Mouse (Mus musculus) heart, postnatal 14 days (tissue): ENCODE data around the gene Rfc2. TPM values are rescaled to one million over a fixed set of nuclear protein-coding genes. Genes with fewer than 3 reads are reported as not detected.

Experiments
- DNase-seq, 2 experiments: peaks; one replicate each; pipeline ENCODE4 v3.0.0; 2021 to 2022
- intact Hi-C: fragments of 180-260 bp; cut with DNase I; formaldehyde crosslinking; loops from one replicate; pipeline ENCODE4 v1.15.1; 2025
- long read RNA-seq, 2 experiments: library from polyadenylated mRNA; stranded (forward); transcript quantifications; one replicate each; pipeline ENCODE4 v2.0.0; 2021
- total RNA-seq, 2 experiments: library from RNA; stranded (reverse); gene quantifications; 2 replicates each; pipeline ENCODE4 v1.2.3; 2021

The Rfc2 gene
- total RNA-seq, result 10 to 100 TPM; 26.5 to 28.3 TPM
- long read RNA-seq, experiment 1, full-length matches to known transcripts, result 53 of 56 reads
- long read RNA-seq, experiment 1, partial matches to known transcripts, result 1 of 56 reads
- long read RNA-seq, experiment 1, other reads (novel, unspliced or antisense), result 2 of 56 reads
- long read RNA-seq, experiment 2, full-length matches to known transcripts, result 54 of 60 reads
- long read RNA-seq, experiment 2, partial matches to known transcripts, result 0 of 60 reads
- long read RNA-seq, experiment 2, other reads (novel, unspliced or antisense), result 6 of 60 reads

- no peak for DNase-seq
- intact Hi-C loops, result loop anchor here (2.0 to 10.0 kb wide), 3 partner anchors 34 to 196 kb away; no protein-coding TSS in a partner anchor
Observed at GRCm38 (mm10) chr5:134581146-134581545, at the start of gene Rfc2. Gene Rfc2 (plus strand): TSS chr5:134581366.

GRCm38 (mm10) chr5:134531585-134531984, 49.6 kb upstream of the Rfc2 start:
- DNase-seq, result no peak

DNA sequence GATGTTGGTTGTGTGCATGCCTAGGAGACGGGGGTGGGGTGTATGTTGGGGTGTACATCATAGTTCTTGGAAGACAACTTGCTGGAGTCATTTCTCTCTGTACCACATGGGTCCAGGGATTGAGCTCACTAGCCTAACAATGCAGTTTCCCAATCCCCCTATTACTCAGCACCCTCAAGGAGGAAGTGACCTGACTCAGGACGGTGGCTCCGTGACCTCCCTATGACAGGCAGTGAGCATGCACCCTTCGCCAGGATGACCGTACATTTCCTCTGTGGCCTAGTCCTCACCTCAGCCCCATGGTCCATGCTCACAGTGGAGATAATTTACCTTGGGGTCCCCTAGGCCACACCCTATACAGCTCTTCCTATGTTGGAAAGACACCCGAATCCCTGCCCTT, 48.7 kb upstream of the Rfc2 start:
- intact Hi-C loops, result no loop called here

More at GRCm38 (mm10) chr5:134531585-134531984, 49.6 kb upstream of the Rfc2 start:
- intact Hi-C loops, result no loop called here

DNA sequence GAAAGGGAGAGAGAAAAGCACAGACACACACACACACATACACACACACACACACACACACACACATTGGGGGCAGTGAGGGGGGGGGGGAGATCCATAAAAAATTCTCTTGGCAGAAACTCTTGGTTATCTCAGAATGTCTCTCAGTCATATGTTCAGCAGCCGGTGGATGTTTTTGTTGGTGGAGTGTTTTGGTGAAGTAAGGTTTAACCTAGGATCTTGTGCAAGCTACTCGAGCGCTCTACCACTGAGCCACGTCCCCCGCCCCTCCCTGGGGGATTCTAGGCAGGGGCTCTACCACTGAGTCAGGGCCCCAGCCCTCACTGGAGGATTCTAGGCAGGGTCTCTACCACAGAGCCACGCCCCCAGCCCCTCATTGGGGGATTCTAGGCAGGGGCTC, 45.1 kb upstream of the Rfc2 start:
- intact Hi-C loops, result no loop called here
- no peak for DNase-seq

More for the DNA sequence above, 48.7 kb upstream of the Rfc2 start:
- DNase-seq, result no peak

- DNase-seq, result peak; percentile 78 to 79
- intact Hi-C loops, result no loop called here
Observed at GRCm38 (mm10) chr5:134539891-134540290, 41.3 kb upstream of the Rfc2 start.

DNA sequence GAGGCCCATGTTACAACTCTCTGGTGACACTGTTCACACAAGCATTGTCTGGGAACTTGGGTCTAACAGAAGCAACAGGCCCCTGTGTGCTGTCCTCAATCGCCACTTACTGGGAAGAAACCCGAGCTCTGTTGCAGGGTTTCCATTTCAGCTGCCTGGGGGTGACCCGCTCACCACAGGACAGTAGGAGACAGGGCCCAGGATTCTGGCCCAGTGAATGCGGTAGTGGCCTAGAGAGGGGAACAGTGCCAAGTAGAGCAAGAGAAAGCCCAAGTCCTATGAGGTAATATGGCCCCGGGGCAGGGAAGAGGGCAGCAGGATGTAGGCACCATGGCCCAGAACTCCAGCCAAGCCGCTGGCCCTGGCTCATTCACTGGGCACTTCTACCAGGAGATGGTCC, 40.3 kb upstream of the Rfc2 start:
- intact Hi-C loops, result no loop called here
- DNase-seq, result peak; percentile 41 to 53

DNA sequence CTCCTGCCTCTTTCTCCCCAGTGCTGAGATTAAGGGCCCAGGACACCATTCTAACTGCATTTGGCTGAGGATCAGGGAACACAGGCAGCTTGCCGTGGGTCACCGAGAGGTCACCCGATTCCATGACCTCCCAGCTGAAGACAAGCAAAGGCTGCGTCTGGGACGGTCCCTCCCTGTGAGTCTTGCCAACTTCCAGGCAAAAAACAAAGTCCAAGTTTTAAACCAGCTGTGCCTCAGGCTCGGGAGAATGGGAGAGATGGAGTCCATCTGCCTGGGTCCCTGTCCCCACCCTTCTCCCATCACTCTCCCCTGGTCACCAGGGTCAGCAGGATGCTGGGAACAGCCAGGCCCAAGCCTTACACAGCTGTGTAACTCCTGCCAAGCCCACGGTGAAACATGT, 39.5 kb upstream of the Rfc2 start:
- intact Hi-C loops, result no loop called here

GRCm38 (mm10) chr5:134544516-134545241, 36.5 kb upstream of the Rfc2 start:
- peak; percentile 52 to 65 for DNase-seq
- intact Hi-C loops, result loop anchor here (5.0 kb wide), 2 partner anchors 37 to 38 kb away; partner anchors contain the start of gene Rfc2

More for the DNA sequence above, 39.5 kb upstream of the Rfc2 start:
- peak; percentile 80 to 82 for DNase-seq

DNA sequence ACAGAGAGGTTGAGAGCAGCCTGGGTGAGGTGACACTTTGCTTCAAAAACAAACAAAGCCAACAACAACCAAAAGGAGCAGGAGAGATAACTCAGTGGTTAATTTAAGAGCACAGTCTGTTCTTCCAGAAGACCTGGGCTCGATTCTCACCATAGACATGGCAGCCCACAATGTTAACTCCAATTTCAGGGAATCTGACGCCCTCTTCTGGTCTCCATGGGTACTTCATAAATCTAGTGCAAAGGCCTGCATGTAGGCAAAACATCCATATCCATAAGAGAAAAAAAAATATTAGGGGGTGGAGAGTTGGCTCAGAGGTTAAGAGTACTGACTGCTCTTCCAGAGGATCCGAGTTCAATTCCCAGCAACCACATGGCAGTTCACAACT, 35.9 kb upstream of the Rfc2 start:
- intact Hi-C loops, result loop anchor here (5.0 kb wide), 2 partner anchors 37 to 38 kb away; partner anchors contain the start of gene Rfc2

DNA sequence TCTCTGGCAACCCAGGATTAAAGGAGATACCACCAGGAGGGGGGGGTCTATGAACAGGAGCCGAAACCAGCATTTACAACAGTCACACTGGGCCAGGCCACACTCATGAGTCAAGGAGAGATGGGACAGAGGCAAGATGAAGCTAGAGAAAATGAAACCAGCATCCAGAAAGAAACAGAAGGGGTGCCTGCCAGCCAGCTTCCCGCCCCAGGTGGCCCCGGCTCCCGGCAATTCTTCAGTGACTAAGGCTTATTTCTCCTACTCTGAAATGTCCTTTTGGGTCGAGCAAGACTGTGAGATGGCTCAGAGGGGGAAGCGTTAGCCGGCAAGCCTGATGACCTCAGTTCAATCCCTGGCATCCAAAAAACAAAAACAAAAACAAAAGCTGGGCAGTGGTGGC, 34.4 kb upstream of the Rfc2 start:
- DNase-seq, result no peak
- intact Hi-C loops, result loop anchor here (5.0 kb wide), 2 partner anchors 36 to 39 kb away; partner anchors contain the start of gene Rfc2

More for the DNA sequence above, 35.9 kb upstream of the Rfc2 start:
- DNase-seq, result no peak

DNA sequence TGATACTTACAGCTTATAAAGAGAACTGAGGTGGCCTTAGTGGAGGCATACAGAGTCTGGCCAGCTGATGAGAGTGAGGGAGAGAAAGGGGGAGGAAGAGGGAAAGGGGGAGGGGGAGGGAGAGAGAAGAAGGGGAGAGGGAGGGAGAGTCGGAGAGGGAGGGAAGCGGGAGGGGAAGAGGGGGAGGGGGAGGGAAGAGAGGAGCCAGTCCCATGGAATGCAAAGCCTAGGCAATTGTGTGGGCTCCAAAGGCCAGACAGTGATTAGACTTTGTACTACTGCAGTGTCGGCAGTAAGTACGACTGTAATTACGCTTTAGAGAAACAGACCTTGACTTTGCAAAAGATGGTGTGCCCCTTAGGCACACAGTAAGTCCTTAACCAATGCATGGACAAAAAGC, 32.9 kb upstream of the Rfc2 start:
- intact Hi-C loops, result loop anchor here (5.0 kb wide), 2 partner anchors 34 to 41 kb away; partner anchors contain the start of gene Rfc2
- no peak for DNase-seq

GRCm38 (mm10) chr5:134549640-134550168, 31.5 kb upstream of the Rfc2 start:
- DNase-seq, result no peak
- intact Hi-C loops, result loop anchor here (5.0 kb wide), 2 partner anchors 33 to 42 kb away; partner anchors contain the start of gene Rfc2

- no peak for DNase-seq
- intact Hi-C loops, result no loop called here
Observed at GRCm38 (mm10) chr5:134550836-134551232, 30.3 kb upstream of the Rfc2 start.

DNA sequence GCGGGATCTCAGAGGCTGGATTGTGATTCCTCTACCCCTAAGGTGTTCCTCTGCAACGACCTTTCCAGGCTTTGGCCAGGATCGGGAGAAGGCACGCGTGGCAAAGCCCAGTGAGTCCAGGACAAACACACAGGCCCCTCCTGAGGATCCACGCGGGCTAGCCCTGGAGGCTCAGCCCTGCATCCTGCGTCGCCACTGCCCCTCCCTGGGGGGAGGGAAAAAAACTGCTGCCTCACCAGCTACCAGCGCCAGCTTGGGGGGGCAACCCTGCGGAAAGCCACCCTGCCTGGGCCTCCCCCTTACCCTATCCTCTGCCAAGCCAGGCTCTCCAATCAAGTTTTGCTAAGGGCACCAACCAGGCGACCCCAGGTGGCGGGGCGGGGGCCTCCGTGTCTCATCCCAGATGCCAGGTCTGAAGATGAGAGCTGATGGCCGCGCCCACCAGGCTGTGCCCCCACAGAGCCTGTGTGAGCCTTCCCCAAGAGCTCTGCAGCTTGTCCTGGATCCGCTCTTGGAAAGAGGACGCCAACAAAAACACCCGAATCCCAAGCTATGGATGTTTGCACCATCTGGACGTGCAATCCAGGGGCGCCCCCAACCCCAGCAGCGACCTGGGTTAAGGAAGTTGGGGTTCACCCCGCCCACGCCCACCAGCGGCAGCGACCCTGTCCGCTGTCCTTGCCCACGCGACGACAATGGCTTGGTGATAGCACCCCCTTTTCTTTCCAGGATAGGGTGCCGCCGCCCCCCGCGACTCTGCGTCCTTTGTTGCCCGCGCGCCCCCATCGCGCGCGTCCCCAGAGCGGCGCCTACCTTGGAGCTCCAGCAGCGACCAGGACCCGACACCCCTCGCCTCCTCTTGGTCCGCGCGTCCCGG, 29.7 kb upstream of the Rfc2 start:
- peak; percentile 46 for DNase-seq
- intact Hi-C loops, result no loop called here

GRCm38 (mm10) chr5:134552110-134552972, 28.8 kb upstream of the Rfc2 start, which contains the start of gene Clip2:
Gene Clip2 (minus strand): TSS chr5:134552434.
- intact Hi-C loops, result no loop called here

DNA sequence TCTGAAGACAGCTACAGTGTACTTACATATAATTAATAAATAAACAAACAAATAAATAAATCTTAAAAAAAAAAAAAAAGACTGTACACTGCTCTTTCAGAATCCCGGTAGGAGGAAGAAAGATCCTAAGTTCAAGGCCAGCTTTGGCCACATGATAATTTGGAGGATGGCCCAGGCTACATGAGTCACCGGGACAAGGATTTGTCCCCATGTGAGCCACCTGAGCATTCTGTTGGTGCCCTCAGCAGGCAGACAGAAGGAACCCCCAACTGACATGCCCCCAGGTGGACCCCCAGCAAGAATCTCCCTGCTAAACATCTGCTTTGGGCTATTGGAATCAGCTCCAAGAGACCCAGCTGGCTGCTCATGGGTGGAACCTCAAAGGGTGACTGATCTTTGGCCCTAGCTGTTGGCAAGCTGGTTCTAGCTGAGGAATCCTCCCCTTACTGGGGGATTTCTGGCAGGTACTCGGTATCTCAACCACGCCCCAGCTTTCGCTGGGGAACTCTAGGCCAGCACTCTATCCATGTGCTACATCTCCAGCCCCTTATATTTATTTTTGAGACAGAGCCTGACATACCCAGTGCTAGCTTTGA, 27.1 kb upstream of the Rfc2 start:
- intact Hi-C loops, result no loop called here
- DNase-seq, result no peak

More at GRCm38 (mm10) chr5:134552110-134552972, 28.8 kb upstream of the Rfc2 start, which contains the start of gene Clip2:
- DNase-seq, result peak; percentile 100

DNA sequence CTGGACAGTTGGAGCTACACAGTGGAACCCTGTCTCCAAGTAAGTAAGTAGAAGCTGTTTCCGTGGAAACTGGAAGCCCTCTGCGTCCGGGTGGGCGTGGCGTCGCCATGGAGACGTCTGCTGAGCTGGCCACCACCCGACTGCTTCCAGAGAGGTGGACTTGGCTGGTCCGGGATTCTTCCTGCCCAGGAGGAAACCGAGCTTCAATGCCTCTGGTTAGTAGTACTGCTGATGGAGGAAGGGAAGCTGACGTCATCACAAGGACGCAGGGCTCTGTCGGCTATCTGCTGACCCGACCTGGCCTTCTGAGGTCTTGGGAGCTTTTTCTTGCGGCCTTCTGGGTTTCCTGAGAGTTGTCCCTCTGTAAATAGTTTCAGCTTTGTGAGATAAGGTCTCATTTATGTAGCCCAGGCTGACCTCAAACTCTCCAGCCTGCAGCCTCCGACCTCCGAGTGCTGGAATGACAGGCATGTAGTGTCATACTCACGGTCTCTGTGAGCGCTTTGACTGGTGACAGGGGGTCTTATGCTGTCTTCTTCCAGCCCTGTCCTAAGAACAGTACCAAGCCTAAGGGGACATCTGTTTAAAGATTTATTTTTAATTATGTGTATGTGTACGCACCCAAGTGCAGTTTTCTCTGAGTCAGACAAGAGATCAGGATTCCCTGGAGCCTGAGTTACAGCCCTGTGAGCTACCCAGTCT, 25.6 kb upstream of the Rfc2 start:
- intact Hi-C loops, result no loop called here
- peak; percentile 84 to 85 for DNase-seq

DNA sequence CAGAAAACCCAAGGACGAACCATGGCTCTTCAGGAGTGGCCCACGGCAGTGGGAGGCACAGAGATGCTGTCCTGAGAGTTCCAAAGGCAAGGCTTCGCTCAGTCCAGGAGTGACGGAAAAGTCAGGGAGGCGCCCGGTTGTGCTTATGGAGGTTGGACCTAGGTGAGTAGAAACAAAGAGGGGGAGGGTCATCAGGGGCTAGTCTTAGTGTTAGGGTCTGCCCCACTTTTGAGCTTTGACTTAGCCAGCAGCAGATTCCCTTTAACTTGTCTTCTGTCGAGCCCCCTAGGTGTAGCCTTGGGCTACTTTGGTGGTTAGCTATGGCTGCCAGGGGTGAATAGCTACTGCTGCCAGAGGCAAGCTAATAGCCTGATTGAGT, 21.1 kb upstream of the Rfc2 start, which contains the start of gene Syna:
Gene Syna (minus strand): TSS at position 101 of the 379 bp plus-strand sequence.
- no peak for DNase-seq
- intact Hi-C loops, result no loop called here
